Mouse (Mus musculus) ES-Bruce4 (cell line): Measurements from ENCODE around the gene Olr1. TPM values are rescaled to one million over a fixed set of nuclear protein-coding genes. Genes with fewer than 3 reads are reported as not detected.

Experiments
- H3K27ac ChIP-seq: 2 replicates; pipeline ENCODE4 v1.5.1; 2012; ENCODE audit warnings: low read length, inconsistent platforms; ENCODE audit not compliant: insufficient read depth
- H3K27me3 ChIP-seq: 2 replicates; pipeline ENCODE4 v1.6.1; 2012; ENCODE audit warnings: mild to moderate bottlenecking, low read length, inconsistent platforms; ENCODE audit not compliant: control insufficient read depth, poor library complexity, insufficient read depth, severe bottlenecking
- H3K36me3 ChIP-seq: 2 replicates; pipeline ENCODE4 v1.6.1; 2012; ENCODE audit warnings: inconsistent platforms, mild to moderate bottlenecking, low read length, moderate library complexity; ENCODE audit not compliant: control insufficient read depth, poor library complexity, insufficient read depth, severe bottlenecking
- H3K4me1 ChIP-seq: one replicate; pipeline ENCODE4 v1.8.1; 2011; ENCODE audit warnings: low read length; ENCODE audit not compliant: control insufficient read depth, insufficient read depth
- H3K4me3 ChIP-seq: 2 replicates; pipeline ENCODE4 v1.5.1; 2011; ENCODE audit warnings: low read depth, mild to moderate bottlenecking, low read length
- H3K9ac ChIP-seq: 2 replicates; pipeline ENCODE4 v1.6.1; 2012; ENCODE audit warnings: low read depth, mild to moderate bottlenecking, inconsistent platforms; ENCODE audit not compliant: poor library complexity, severe bottlenecking
- H3K9me3 ChIP-seq: replicated peaks from 2 replicates; pipeline ENCODE4 v1.6.1; 2012; ENCODE audit warnings: mild to moderate bottlenecking, low read length, inconsistent platforms; ENCODE audit not compliant: control insufficient read depth, poor library complexity, insufficient read depth, severe bottlenecking
- CTCF ChIP-seq: IDR thresholded peaks from one replicate; pipeline ENCODE4 v1.8.1; 2011; ENCODE audit warnings: low read depth, low read length
- EP300 ChIP-seq: IDR thresholded peaks from 2 replicates; pipeline ENCODE4 v1.6.1; 2011; ENCODE audit warnings: low read depth, low read length; ENCODE audit not compliant: insufficient read depth
- POLR2A ChIP-seq: IDR thresholded peaks from one replicate; pipeline ENCODE4 v1.8.1; 2011; ENCODE audit warnings: low read length; ENCODE audit not compliant: insufficient read depth
- polyA plus RNA-seq: library from polyadenylated mRNA; stranded (reverse); fragments of >200 nt; gene quantifications from 2 replicates; pipeline ENCODE4 v1.2.4, GENCODE M21; 2011; ENCODE audit warnings: low read depth; ENCODE audit not compliant: missing spikeins, insufficient read depth, insufficient read length

Olr1 gene
- polyA plus RNA-seq, 1 experiment = 1.3 TPM

- H3K9ac ChIP-seq = no peak overlapping the region
- H3K4me3 ChIP-seq = no peak overlapping the region
- no peaks in the 10 kb centered on the region for H3K9me3 ChIP-seq
- peaks cover 25% of the 10 kb centered on the region for H3K36me3 ChIP-seq
- TF ChIP-seq EP300 (no peak), CTCF (no peak), POLR2A (no peak)
- no peaks in the 10 kb centered on the region for H3K27me3 ChIP-seq
- no peak overlapping the region for H3K27ac ChIP-seq
- no peaks in the 10 kb centered on the region for H3K4me1 ChIP-seq
Observed at GRCm38 (mm10) chr6:129538555-129538954, 31.6 kb upstream of the Olr1 start.

- Histone ChIP-seq H3K4me1 (no peaks in the 10 kb centered on the region), H3K9me3 (no peaks in the 10 kb centered on the region), H3K9ac (no peak overlapping the region), H3K27ac (no peak overlapping the region), H3K4me3 (no peak overlapping the region), H3K36me3 (peaks cover 18% of the 10 kb centered on the region), H3K27me3 (no peaks in the 10 kb centered on the region)
- TF ChIP-seq CTCF (no peak), EP300 (no peak), POLR2A (no peak)
Observed at GRCm38 (mm10) chr6:129535723-129536122, 28.8 kb upstream of the Olr1 start.

GRCm38 (mm10) chr6:129534627-129535190 lies 27.7 kb upstream of the Olr1 start:
- no peak for TF ChIP-seq EP300
- no peak for TF ChIP-seq CTCF
- TF ChIP-seq POLR2A = no peak
- no peaks in the 10 kb centered on the region for H3K4me1 ChIP-seq
- H3K9ac ChIP-seq = no peak overlapping the region

GRCm38 (mm10) chr6:129534057-129534456 lies 27.1 kb upstream of the Olr1 start:
- TF ChIP-seq EP300 (no peak), POLR2A (no peak), CTCF (no peak)
- Histone ChIP-seq H3K9me3 (no peaks in the 10 kb centered on the region), H3K36me3 (peaks cover 6% of the 10 kb centered on the region), H3K27me3 (no peaks in the 10 kb centered on the region), H3K4me1 (no peaks in the 10 kb centered on the region), H3K9ac (peak overlapping the region; percentile 50), H3K27ac (no peak overlapping the region), H3K4me3 (peak overlapping the region; percentile 56)

More at GRCm38 (mm10) chr6:129534627-129535190, 27.7 kb upstream of the Olr1 start:
- Histone ChIP-seq H3K27ac (no peak overlapping the region), H3K4me3 (no peak overlapping the region), H3K9me3 (no peaks in the 10 kb centered on the region), H3K27me3 (no peaks in the 10 kb centered on the region), H3K36me3 (peaks cover 11% of the 10 kb centered on the region)

DNA sequence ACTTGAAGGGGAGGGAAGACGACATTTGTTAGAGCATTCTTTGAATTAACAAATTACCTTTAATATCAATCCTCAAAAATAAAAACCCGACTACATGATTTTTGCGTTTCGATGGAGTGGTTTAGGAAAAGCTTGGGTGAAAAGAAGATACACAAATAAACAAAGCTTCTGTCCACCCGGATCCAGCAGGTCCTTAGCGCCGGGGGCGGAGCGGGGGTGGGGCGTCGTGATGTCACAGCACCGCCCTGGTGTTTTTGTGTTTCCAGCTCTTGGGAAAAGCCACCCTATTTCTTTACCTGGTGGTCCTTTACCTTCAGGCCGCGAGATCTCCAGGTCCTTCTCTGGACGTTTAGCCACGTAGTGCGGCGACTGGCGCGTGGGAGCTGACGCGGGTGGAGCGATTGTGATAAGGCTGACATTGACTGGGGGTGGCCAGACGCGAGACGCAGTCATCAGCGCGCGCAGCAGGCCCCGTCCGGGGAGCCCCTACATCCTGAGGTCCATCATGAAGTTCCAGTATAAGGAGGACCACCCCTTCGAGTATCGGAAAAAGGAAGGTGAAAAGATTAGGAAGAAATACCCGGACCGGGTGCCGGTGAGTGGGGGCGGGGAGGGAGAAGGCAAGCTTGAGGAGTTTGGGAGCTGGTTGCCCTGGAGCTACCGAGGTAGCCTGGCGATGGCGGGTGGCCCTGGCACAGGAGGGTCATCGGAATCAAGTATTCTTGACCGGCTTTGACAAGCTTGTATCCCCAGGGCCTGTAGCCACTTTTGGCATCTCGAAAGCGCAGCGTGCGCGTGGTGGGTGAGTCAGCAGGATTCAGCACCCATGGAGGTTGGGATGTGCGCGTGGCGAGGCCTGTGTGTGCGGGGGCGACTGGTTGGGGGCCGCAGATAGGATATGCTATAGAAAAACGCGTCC lies 26.2 kb upstream of the Olr1 start, which contains the start of gene Gabarapl1:
TSS of gene Gabarapl1 (plus strand) at position 219 of the 919 bp plus-strand sequence.
- no peaks in the 10 kb centered on the region for H3K27me3 ChIP-seq
- H3K9me3 ChIP-seq = no peaks in the 10 kb centered on the region
- peak within 1 kb of the TSS; percentile 50 for H3K9ac ChIP-seq
- H3K27ac ChIP-seq = no peak within 1 kb of the TSS
- no peak for TF ChIP-seq EP300
- TF ChIP-seq CTCF = no peak
- TF ChIP-seq POLR2A = no peak
- H3K36me3 ChIP-seq = no peaks in the 10 kb centered on the region
- no peaks in the 10 kb centered on the region for H3K4me1 ChIP-seq
- H3K4me3 ChIP-seq = peak within 1 kb of the TSS; percentile 88

DNA sequence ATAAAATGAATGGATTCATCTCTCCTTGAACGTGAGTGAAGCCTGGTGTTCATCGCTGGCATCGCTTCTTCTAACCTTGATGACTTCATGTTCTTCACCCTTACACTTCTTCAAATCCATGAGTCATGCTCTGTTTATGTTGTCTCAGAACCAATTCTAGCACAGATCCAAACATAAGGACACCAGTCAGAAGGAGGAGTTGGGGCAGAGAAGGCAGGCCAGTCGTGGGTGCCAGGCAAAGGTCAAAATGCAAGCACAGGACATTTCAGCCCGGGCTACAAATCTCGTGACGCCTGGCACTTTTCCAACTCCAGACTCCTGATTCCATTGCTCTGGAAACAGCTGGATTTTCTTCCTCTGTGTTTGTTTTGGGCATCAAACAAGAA lies 25.6 kb upstream of the Olr1 start:
- H3K4me3 ChIP-seq = no peak overlapping the region
- no peaks in the 10 kb centered on the region for H3K27me3 ChIP-seq
- no peaks in the 10 kb centered on the region for H3K4me1 ChIP-seq
- no peak overlapping the region for H3K27ac ChIP-seq
- H3K9me3 ChIP-seq = no peaks in the 10 kb centered on the region
- H3K9ac ChIP-seq = no peak overlapping the region
- TF ChIP-seq POLR2A = no peak
- TF ChIP-seq EP300 = no peak
- TF ChIP-seq CTCF = no peak
- no peaks in the 10 kb centered on the region for H3K36me3 ChIP-seq
